Mouse (Mus musculus) erythroblast, embryonic 14.5 days (primary cell): ENCODE results near the gene Olfr157.

ENCODE experiments used
- GATA1 ChIP-seq: IDR thresholded peaks from 2 replicates; pipeline ENCODE4 v1.6.1; 2012; ENCODE audit warnings: low read length, inconsistent platforms, mixed read lengths
- TAL1 ChIP-seq: IDR thresholded peaks from 3 replicates; pipeline ENCODE4 v1.6.1; 2012; ENCODE audit warnings: low read length, inconsistent platforms, mixed read lengths

DNA sequence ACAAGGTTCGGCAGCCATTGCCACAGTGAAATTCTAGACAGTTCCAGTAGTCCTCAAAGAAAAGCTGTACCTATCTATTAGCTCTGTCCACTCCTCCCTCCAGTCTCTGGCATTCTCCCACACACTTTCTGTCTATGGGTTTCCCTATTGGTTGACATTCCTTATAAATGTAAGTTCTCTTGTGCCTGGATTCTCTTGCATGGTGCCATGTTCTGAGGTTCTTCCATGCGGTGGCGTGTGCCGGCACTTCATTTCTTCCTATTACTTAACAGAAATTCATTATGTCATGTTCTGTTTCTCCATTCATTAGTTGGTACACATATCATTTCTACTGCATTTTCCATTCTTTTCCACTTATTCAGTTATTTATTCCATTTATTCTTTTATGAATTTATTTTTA lies 11.2 kb downstream of the Olfr157 start:
- TF ChIP-seq GATA1, result no peak
- no peak for TF ChIP-seq TAL1
